Mouse (Mus musculus): Measurements from ENCODE around the gene Opa3. TPM values are rescaled to one million over a fixed set of nuclear protein-coding genes. Genes with fewer than 3 reads are reported as not detected.

Opa3 gene
- total RNA-seq (2012; rRNA removed) (11.9 and 15.7 TPM in 2 replicates), total RNA-seq (2014; rRNA removed) (8.6 and 9.4 TPM in 2 replicates), polyA plus RNA-seq (2012; ENCODE audit: insufficient read length, low read depth) (20.0 and 21.2 TPM in 2 replicates)

DNA sequence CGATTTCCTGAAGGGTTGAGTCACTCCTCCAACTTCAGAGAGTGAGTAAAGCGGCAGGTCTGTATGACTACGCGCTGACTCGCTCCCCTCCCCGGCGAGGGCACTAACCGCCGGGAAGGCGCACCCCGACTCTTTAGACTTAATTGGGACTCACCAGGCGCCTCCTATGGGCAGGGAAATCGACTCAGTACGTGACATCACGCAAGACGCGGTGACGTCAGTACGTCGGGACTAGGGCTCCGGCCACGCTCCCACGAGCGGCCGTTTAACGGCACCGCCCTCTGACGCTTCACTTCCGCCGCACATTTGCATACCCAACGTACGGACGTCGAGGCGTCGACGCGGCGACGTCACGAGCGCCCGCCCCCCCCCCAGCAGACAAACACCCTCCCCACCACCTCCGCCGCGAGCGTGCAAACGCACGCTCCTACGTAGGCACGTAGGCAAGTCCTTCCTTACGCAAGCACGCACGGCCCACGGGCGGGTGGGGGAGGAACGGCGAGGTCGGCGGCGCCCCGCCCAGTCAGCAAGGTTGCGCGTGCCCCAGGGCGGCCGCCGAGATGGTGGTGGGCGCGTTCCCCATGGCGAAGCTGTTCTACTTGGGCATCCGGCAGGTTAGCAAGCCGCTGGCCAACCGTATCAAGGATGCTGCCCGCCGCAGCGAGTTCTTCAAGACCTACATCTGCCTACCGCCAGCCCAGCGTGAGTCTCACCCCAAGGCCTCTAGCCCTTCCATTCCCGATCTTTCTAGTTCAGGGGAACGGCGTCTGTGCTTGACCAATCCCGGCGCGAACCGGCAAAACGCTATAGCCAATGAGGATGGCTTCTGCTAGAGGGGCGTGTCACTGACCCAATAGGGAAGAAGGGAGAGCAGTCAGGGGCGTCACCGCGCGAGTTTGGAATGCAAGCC lies at the start of gene Opa3:
Gene Opa3 (plus strand): TSS at position 452 of the 910 bp plus-strand sequence.
- H3K9ac ChIP-seq (ENCODE audit: insufficient read depth, low read depth), result peak within 1 kb of the TSS; percentile 95
- peaks cover 0 to 57% of the 10 kb centered on the region in 2 experiments for H3K36me3 ChIP-seq (replicated peaks in 1 of 2; ENCODE audit: control insufficient read depth in 1 of 2, insufficient read depth in 1 of 2, low read length in 1 of 2)
- dilution Hi-C loops (cut with MboI; ENCODE audit: extremely low pct_ligation_motif_present, extremely low pct_unique_long_range_greater_than_20kb, low sequenced_read_pairs), result no loop called here
- TF ChIP-seq SIN3A (IDR thresholded peaks at IDR 0.05; ENCODE audit: low read length), result peak; percentile 83
- no peak for TF ChIP-seq EP300 (IDR thresholded peaks at IDR 0.05; ENCODE audit: low read length)
- no peak for TF ChIP-seq USF2 (conservative IDR thresholded peaks at IDR 0.05; ENCODE audit: low read depth, low read length)
- TF ChIP-seq MAFK (IDR thresholded peaks at IDR 0.05; ENCODE audit: insufficient replicate concordance, low read length), result no peak
- TF ChIP-seq POLR2AphosphoS2 (IDR thresholded peaks at IDR 0.05; ENCODE audit: low read depth, low read length), result peak; percentile 70
- no peak for TF ChIP-seq ZC3H11A (IDR thresholded peaks at IDR 0.05; ENCODE audit: low read depth, low read length)
- peak; percentile 35; the same call in 1 of the 2 replicates for TF ChIP-seq MXI1 (IDR thresholded peaks at IDR 0.05; ENCODE audit: low read depth, low read length)
- TF ChIP-seq MAZ (IDR thresholded peaks at IDR 0.05; ENCODE audit: low read depth, low read length), result peak; percentile 79; the same call in 1 of the 2 replicates
- TF ChIP-seq BHLHE40 (IDR thresholded peaks at IDR 0.05; ENCODE audit: low read depth, low read length), result peak; percentile 67
- no peak; the same call in 1 of the 2 replicates for TF ChIP-seq RAD21 (IDR thresholded peaks at IDR 0.05; ENCODE audit: low read depth, low read length)
- TF ChIP-seq ZMIZ1 (IDR thresholded peaks at IDR 0.05; ENCODE audit: low read depth, low read length), result peak; percentile 79
- TF ChIP-seq JUND (conservative IDR thresholded peaks at IDR 0.05; ENCODE audit: low read depth, low read length), result 0 out of 2 replicates have a peak, but pooled peaks have one; percentile 34
- TF ChIP-seq POLR2A (IDR thresholded peaks at IDR 0.05; ENCODE audit: low read depth, low read length), result peak; percentile 82
- TF ChIP-seq CTCF (conservative IDR thresholded peaks at IDR 0.05 in 1 of 2, IDR thresholded peaks at IDR 0.05 in 1 of 2; ENCODE audit: low read depth in 2 of 2, low read length in 2 of 2), result peak in 1 of 2 experiments; percentile 55; a peak in 2 of 4 replicates
- TF ChIP-seq UBTF (IDR thresholded peaks at IDR 0.05; ENCODE audit: low read depth, low read length), result no peak
- no peak for TF ChIP-seq SMC3 (IDR thresholded peaks at IDR 0.05; ENCODE audit: low read depth, low read length)
- peak; percentile 58; the same call in 1 of the 2 replicates for TF ChIP-seq IRF4 (IDR thresholded peaks at IDR 0.05; ENCODE audit: low read depth, low read length)
- TF ChIP-seq TBP (conservative IDR thresholded peaks at IDR 0.05; ENCODE audit: low read depth, low read length), result 0 out of 2 replicates have a peak, but pooled peaks have one; percentile 49
- peak; percentile 15; the same call in 1 of the 2 replicates for TF ChIP-seq JUN (IDR thresholded peaks at IDR 0.05; ENCODE audit: insufficient read depth, low read depth, low read length)
- peak; percentile 97 for TF ChIP-seq CHD2 (IDR thresholded peaks at IDR 0.05; ENCODE audit: low read length)
- peak; percentile 71; the same call in 1 of the 2 replicates for TF ChIP-seq MYC (IDR thresholded peaks at IDR 0.05; ENCODE audit: low read depth, low read length)
- peak; percentile 69 for TF ChIP-seq HCFC1 (IDR thresholded peaks at IDR 0.05; ENCODE audit: low read depth, low read length)
- 0 out of 2 replicates have a peak, but pooled peaks have one; percentile 22 for TF ChIP-seq MEF2A (IDR thresholded peaks at IDR 0.05; ENCODE audit: borderline replicate concordance, low read depth, low read length)
- TF ChIP-seq ETS1 (conservative IDR thresholded peaks at IDR 0.05; ENCODE audit: low read depth, low read length), result peak; percentile 75
- no peak for TF ChIP-seq PAX5 (IDR thresholded peaks at IDR 0.05; ENCODE audit: low read length)
- TF ChIP-seq GABPA (IDR thresholded peaks at IDR 0.05; ENCODE audit: insufficient replicate concordance, low read depth, low read length), result peak; percentile 48; the same call in 1 of the 2 replicates
- TF ChIP-seq CHD1 (IDR thresholded peaks at IDR 0.05; ENCODE audit: low read depth, low read length), result no peak; the same call in 1 of the 2 replicates
- TF ChIP-seq NELFE (IDR thresholded peaks at IDR 0.05; ENCODE audit: low read depth, low read length), result peak; percentile 73
- no peak for TF ChIP-seq RCOR1 (conservative IDR thresholded peaks at IDR 0.05; ENCODE audit: low read depth, low read length)
- peak; percentile 33; the same call in 1 of the 2 replicates for TF ChIP-seq TCF12 (IDR thresholded peaks at IDR 0.05; ENCODE audit: low read depth, low read length)
- peak; percentile 60 for TF ChIP-seq MAX (IDR thresholded peaks at IDR 0.05; ENCODE audit: low read length)
- 0 out of 2 replicates have a peak, but pooled peaks have one; percentile 63 for TF ChIP-seq E2F4 (IDR thresholded peaks at IDR 0.05; ENCODE audit: insufficient replicate concordance, low read depth, low read length)
- peak; percentile 15 for TF ChIP-seq NRF1 (IDR thresholded peaks at IDR 0.05; ENCODE audit: low read depth, low read length)
- TF ChIP-seq ZKSCAN1 (IDR thresholded peaks at IDR 0.05; ENCODE audit: borderline replicate concordance, low read depth, low read length), result no peak
- peak; percentile 76 for TF ChIP-seq ELF1 (IDR thresholded peaks at IDR 0.05; ENCODE audit: low read depth, low read length)
- peak; percentile 63; the same call in 1 of the 2 replicates for TF ChIP-seq KAT2A (IDR thresholded peaks at IDR 0.05; ENCODE audit: insufficient replicate concordance, low read length)

More for the DNA sequence above, at the start of gene Opa3:
- H3K4me1 ChIP-seq (ENCODE audit: control insufficient read depth in 1 of 2, insufficient read depth in 2 of 2), result peaks cover 0 to 32% of the 10 kb centered on the region in 2 experiments; a peak in 2 of 4 replicates
- H3K27me3 ChIP-seq (replicated peaks), result no peaks in the 10 kb centered on the region
- peak within 1 kb of the TSS; percentile 75 to 99 (median 92) for H3K4me3 ChIP-seq (replicated peaks in 1 of 3; ENCODE audit: low read depth in 2 of 3, low read length in 2 of 3, poor library complexity in 1 of 3)
- no peaks in the 10 kb centered on the region for H3K9me3 ChIP-seq (replicated peaks; ENCODE audit: low read length)
- H3K27ac ChIP-seq (ENCODE audit: insufficient read depth, low read depth), result peak within 1 kb of the TSS; percentile 91
- peak within 1 kb of the TSS; percentile 90 for H3K4me2 ChIP-seq (ENCODE audit: insufficient read depth, low read depth, poor library complexity, severe bottlenecking)
- peak; percentile 100 for DNase-seq (ENCODE audit: extremely low read depth)
- in situ Hi-C loops (cut with MboI; ENCODE audit: low pct_ligation_motif_present, low pct_unique_long_range_greater_than_20kb, low sequenced_read_pairs), result no loop called here
- H3K79me2 ChIP-seq (replicated peaks; ENCODE audit: control insufficient read depth, extremely low read depth, insufficient read depth, poor library complexity, severe bottlenecking), result peaks cover 14% of the 10 kb centered on the region
